Mouse (Mus musculus) liver, embryonic 16.5 days (tissue): Measurements from ENCODE around the gene Mpeg1. TPM values are rescaled to one million over a fixed set of nuclear protein-coding genes. Genes with fewer than 3 reads are reported as not detected.
A peak's percentile ranks its signal among the peaks of the same experiment; 100 is the strongest.

Source experiments
- ATAC-seq: fragments of 200-750 bp; cut with Nextera tagmentation; 2 replicates; pipeline ENCODE4 v1.8.0; 2017; ENCODE audit warnings: low read depth, mild to moderate bottlenecking, moderate number of reproducible peaks, moderate library complexity
- H3K27ac ChIP-seq: fragments of 300-500 bp; sonication (generic); 2 replicates; pipeline ENCODE4 v1.5.1; 2014; ENCODE audit warnings: mild to moderate bottlenecking, low read length
- H3K27me3 ChIP-seq: fragments of 300-500 bp; sonication (generic); 2 replicates; pipeline ENCODE4 v1.6.1; 2014; ENCODE audit warnings: low read depth, low read length, mixed read lengths; ENCODE audit not compliant: control insufficient read depth, insufficient read depth
- H3K36me3 ChIP-seq: fragments of 300-500 bp; sonication (generic); 2 replicates; pipeline ENCODE4 v1.6.1; 2014; ENCODE audit warnings: mild to moderate bottlenecking; ENCODE audit not compliant: control insufficient read depth, insufficient read depth
- H3K4me1 ChIP-seq: fragments of 300-500 bp; sonication (generic); 2 replicates; pipeline ENCODE4 v1.6.1; 2014; ENCODE audit warnings: low read depth, low read length, mixed read lengths; ENCODE audit not compliant: control insufficient read depth
- H3K4me2 ChIP-seq: fragments of 300-500 bp; sonication (generic); 2 replicates; pipeline ENCODE4 v1.6.1; 2014; ENCODE audit warnings: low read depth, low read length, mixed read lengths
- H3K4me3 ChIP-seq: fragments of 300-500 bp; sonication (generic); 2 replicates; pipeline ENCODE4 v1.5.1; 2014; ENCODE audit warnings: low read depth, mild to moderate bottlenecking, low read length
- H3K9ac ChIP-seq: fragments of 300-500 bp; sonication (generic); 2 replicates; pipeline ENCODE4 v1.6.1; 2014; ENCODE audit warnings: low read depth, low read length
- H3K9me3 ChIP-seq: fragments of 300-500 bp; sonication (generic); replicated peaks from 2 replicates; pipeline ENCODE4 v1.6.1; 2016; ENCODE audit warnings: low read length; ENCODE audit not compliant: control insufficient read depth
- WGBS: fragments of 180-500 bp; shearing (Covaris S2); extraction: QIAGEN DNeasy Blood & Tissue Kit; methylation state at CpG from one replicate; pipeline ENCODE4 v1.1.7; 2014; ENCODE audit not compliant: insufficient replicate concordance; 5-methylcytosine and 5-hydroxymethylcytosine counted together
- polyA plus RNA-seq: library from polyadenylated mRNA; unstranded; fragments of >200 nt; fragmentation: Nextera tagmentation; extraction: Ambion mirVana; gene quantifications from 2 replicates; pipeline ENCODE4 v1.2.1, GENCODE M21; 2015

The Mpeg1 gene
- polyA plus RNA-seq, 1 experiment from 2014 or later: 2.3 TPM

- Histone ChIP-seq H3K4me2 (no peak overlapping the region), H3K27me3 (no peaks in the 10 kb centered on the region), H3K4me3 (no peak overlapping the region), H3K9me3 (no peaks in the 10 kb centered on the region), H3K4me1 (no peaks in the 10 kb centered on the region), H3K36me3 (no peaks in the 10 kb centered on the region), H3K9ac (no peak overlapping the region), H3K27ac (no peak overlapping the region)
- no peak for ATAC-seq
- WGBS: 52% methylated on average over 4 of the region's 4 CpGs
These were observed 12.6 kb downstream of the Mpeg1 start for GRCm38 (mm10) chr19:12473201-12473641.

- H3K9ac ChIP-seq: no peak overlapping the region
- H3K27me3 ChIP-seq: no peaks in the 10 kb centered on the region
- H3K4me2 ChIP-seq: no peak overlapping the region
- no peaks in the 10 kb centered on the region for H3K36me3 ChIP-seq
- H3K27ac ChIP-seq: no peak overlapping the region
- H3K9me3 ChIP-seq: no peaks in the 10 kb centered on the region
- H3K4me1 ChIP-seq: no peaks in the 10 kb centered on the region
- 63% methylated on average over 4 of the region's 4 CpGs for WGBS
- ATAC-seq: no peak
- no peak overlapping the region for H3K4me3 ChIP-seq
These were observed 13.4 kb downstream of the Mpeg1 start for GRCm38 (mm10) chr19:12473951-12474350.

GRCm38 (mm10) chr19:12475380-12476250 is 15.0 kb downstream of the Mpeg1 start:
- WGBS: 58% methylated on average over 15 of the region's 15 CpGs
- no peaks in the 10 kb centered on the region for H3K27me3 ChIP-seq
- H3K4me2 ChIP-seq: no peak overlapping the region
- no peaks in the 10 kb centered on the region; the same call in 1 of the 2 replicates for H3K36me3 ChIP-seq
- no peak overlapping the region for H3K4me3 ChIP-seq
- H3K4me1 ChIP-seq: no peaks in the 10 kb centered on the region
- no peaks in the 10 kb centered on the region for H3K9me3 ChIP-seq
- no peak overlapping the region for H3K27ac ChIP-seq
- no peak overlapping the region for H3K9ac ChIP-seq
- peak; percentile 93 for ATAC-seq

GRCm38 (mm10) chr19:12476721-12477270 is 16.2 kb downstream of the Mpeg1 start:
- H3K27ac ChIP-seq: no peak overlapping the region
- H3K4me3 ChIP-seq: no peak overlapping the region
- H3K9me3 ChIP-seq: no peaks in the 10 kb centered on the region
- H3K36me3 ChIP-seq: no peaks in the 10 kb centered on the region; the same call in 1 of the 2 replicates
- H3K9ac ChIP-seq: no peak overlapping the region
- H3K4me1 ChIP-seq: no peaks in the 10 kb centered on the region
- WGBS: 27% methylated on average over 5 of the region's 5 CpGs
- H3K4me2 ChIP-seq: no peak overlapping the region
- no peaks in the 10 kb centered on the region for H3K27me3 ChIP-seq
- no peak for ATAC-seq

GRCm38 (mm10) chr19:12478369-12478768 is 17.8 kb downstream of the Mpeg1 start:
- Histone ChIP-seq H3K4me3 (no peak overlapping the region), H3K4me1 (no peaks in the 10 kb centered on the region), H3K27me3 (no peaks in the 10 kb centered on the region), H3K27ac (no peak overlapping the region), H3K4me2 (no peak overlapping the region), H3K9me3 (no peaks in the 10 kb centered on the region), H3K9ac (no peak overlapping the region), H3K36me3 (no peaks in the 10 kb centered on the region; the same call in 1 of the 2 replicates)
- ATAC-seq: no peak
- WGBS: 41% methylated on average over 6 of the region's 6 CpGs

- Histone ChIP-seq H3K4me1 (peaks cover 13% of the 10 kb centered on the region), H3K4me3 (no peak overlapping the region), H3K27me3 (no peaks in the 10 kb centered on the region), H3K27ac (no peak overlapping the region), H3K9ac (no peak overlapping the region), H3K4me2 (no peak overlapping the region), H3K9me3 (no peaks in the 10 kb centered on the region), H3K36me3 (no peaks in the 10 kb centered on the region; the same call in 1 of the 2 replicates)
- 33% methylated on average over 4 of the region's 4 CpGs for WGBS
- no peak for ATAC-seq
These were observed 23.2 kb downstream of the Mpeg1 start for GRCm38 (mm10) chr19:12483782-12484181.

- 56% methylated on average over 4 of the region's 4 CpGs for WGBS
- Histone ChIP-seq H3K9me3 (no peaks in the 10 kb centered on the region), H3K36me3 (no peaks in the 10 kb centered on the region; the same call in 1 of the 2 replicates), H3K4me1 (peaks cover 13% of the 10 kb centered on the region), H3K27ac (no peak overlapping the region), H3K4me3 (no peak overlapping the region), H3K4me2 (no peak overlapping the region), H3K9ac (no peak overlapping the region), H3K27me3 (no peaks in the 10 kb centered on the region)
- no peak for ATAC-seq
These were observed 23.6 kb downstream of the Mpeg1 start for GRCm38 (mm10) chr19:12484210-12484609.

GRCm38 (mm10) chr19:12485223-12485622 is 24.6 kb downstream of the Mpeg1 start:
- H3K9ac ChIP-seq: no peak overlapping the region
- WGBS: 67% methylated on average over 13 of the region's 13 CpGs

GRCm38 (mm10) chr19:12485631-12486030 is 25.1 kb downstream of the Mpeg1 start:
- H3K4me1 ChIP-seq: peaks cover 13% of the 10 kb centered on the region
- no peak for ATAC-seq
- no peaks in the 10 kb centered on the region for H3K36me3 ChIP-seq
- no peak overlapping the region for H3K9ac ChIP-seq
- H3K9me3 ChIP-seq: no peaks in the 10 kb centered on the region
- 59% methylated on average over 3 of the region's 3 CpGs for WGBS
- no peak overlapping the region for H3K4me2 ChIP-seq
- H3K27me3 ChIP-seq: no peaks in the 10 kb centered on the region
- no peak overlapping the region for H3K4me3 ChIP-seq
- no peak overlapping the region for H3K27ac ChIP-seq

More at GRCm38 (mm10) chr19:12485223-12485622, 24.6 kb downstream of the Mpeg1 start:
- no peak for ATAC-seq
- Histone ChIP-seq H3K9me3 (no peaks in the 10 kb centered on the region), H3K27me3 (no peaks in the 10 kb centered on the region), H3K4me1 (peaks cover 13% of the 10 kb centered on the region), H3K27ac (no peak overlapping the region), H3K4me2 (no peak overlapping the region), H3K36me3 (no peaks in the 10 kb centered on the region), H3K4me3 (no peak overlapping the region)
